Mouse (Mus musculus) myocyte (in vitro differentiated cells): ENCODE measurements around the gene Cxcl14.

ENCODE experiments used
- CEBPB ChIP-seq: IDR thresholded peaks from 2 replicates; pipeline ENCODE4 v1.6.1; 2011; ENCODE audit warnings: mild to moderate bottlenecking, moderate library complexity; ENCODE audit not compliant: poor library complexity, insufficient read depth, severe bottlenecking
- E2F4 ChIP-seq: IDR thresholded peaks from one replicate; pipeline ENCODE4 v1.6.1; 2011; ENCODE audit warnings: mild to moderate bottlenecking, control low read depth, moderate library complexity; ENCODE audit not compliant: insufficient read depth
- MAX ChIP-seq: IDR thresholded peaks from one replicate; pipeline ENCODE4 v1.6.1; 2011; ENCODE audit warnings: low read depth, mild to moderate bottlenecking, control low read depth
- MYOD1 ChIP-seq, 3 experiments: IDR thresholded peaks; one replicate each; pipeline ENCODE4 v1.6.1; 2011; ENCODE audit warnings: control low read depth in 2 of 3, low read depth in 2 of 3, mild to moderate bottlenecking in 2 of 3, moderate library complexity in 1 of 3; ENCODE audit not compliant: insufficient read length in 2 of 3, control insufficient read depth in 1 of 3
- MYOG ChIP-seq, 3 experiments: IDR thresholded peaks; one replicate each; pipeline ENCODE4 v1.6.1; 2011; ENCODE audit warnings: control low read depth in 2 of 3, low read depth in 2 of 3, mild to moderate bottlenecking in 2 of 3; ENCODE audit not compliant: insufficient read length in 2 of 3, control insufficient read depth in 1 of 3, insufficient read depth in 1 of 3
- POLR2A ChIP-seq: IDR thresholded peaks from one replicate; pipeline ENCODE4 v1.6.1; 2011; ENCODE audit warnings: low read depth, mild to moderate bottlenecking, control low read depth, moderate library complexity; ENCODE audit not compliant: insufficient read length
- REST ChIP-seq: IDR thresholded peaks from one replicate; pipeline ENCODE4 v1.6.1; 2011; ENCODE audit warnings: mild to moderate bottlenecking, control low read depth, moderate library complexity; ENCODE audit not compliant: insufficient read depth, insufficient read length
- SRF ChIP-seq: IDR thresholded peaks from one replicate; pipeline ENCODE4 v1.6.1; 2011; ENCODE audit warnings: low read depth; ENCODE audit not compliant: control insufficient read depth, insufficient read length
- TCF12 ChIP-seq: IDR thresholded peaks from one replicate; pipeline ENCODE4 v1.6.1; 2011; ENCODE audit warnings: mild to moderate bottlenecking, control low read depth; ENCODE audit not compliant: poor library complexity, insufficient read depth, severe bottlenecking
- USF1 ChIP-seq: IDR thresholded peaks from one replicate; pipeline ENCODE4 v1.6.1; 2011; ENCODE audit warnings: low read depth, mild to moderate bottlenecking, control low read depth, moderate library complexity

GRCm38 (mm10) chr13:56262269-56262668, 34.1 kb downstream of the Cxcl14 start:
- TF ChIP-seq POLR2A (no peak), USF1 (no peak), TCF12 (no peak), MYOD1 (IDR thresholded peaks at IDR 0.05; ENCODE audit: control insufficient read depth in 1 of 3, insufficient read length in 2 of 3, low read depth in 2 of 3) (peak in 2 of 3 experiments; percentile 43 to 82), REST (no peak), E2F4 (no peak), SRF (no peak), CEBPB (no peak), MAX (no peak), MYOG (IDR thresholded peaks at IDR 0.05; ENCODE audit: control insufficient read depth in 1 of 3, insufficient read depth in 1 of 3, insufficient read length in 2 of 3, low read depth in 2 of 3) (peak in 1 of 3 experiments; percentile 61)
